Mouse (Mus musculus): Measurements from ENCODE around the gene Ces1b.

Ces1b gene

DNA sequence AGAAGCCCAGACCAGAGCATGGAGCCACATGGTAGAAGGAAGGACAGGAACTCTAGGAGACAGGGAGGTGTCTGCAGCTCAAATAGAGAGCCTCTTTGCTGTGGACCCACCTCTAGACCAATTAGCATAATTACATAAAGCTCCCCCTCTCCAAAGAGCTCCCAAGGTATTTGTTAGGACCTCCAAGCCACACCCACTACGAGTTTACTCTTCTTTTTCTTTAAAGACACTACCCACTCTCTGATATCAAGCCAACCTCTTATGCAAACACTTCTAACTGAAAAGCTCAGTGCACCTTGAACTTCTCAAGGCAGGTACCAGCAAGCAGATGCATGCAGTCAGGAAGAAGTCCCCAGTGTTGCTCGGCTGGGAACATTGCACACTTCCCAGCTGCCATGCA is at the start of gene Ces1b:
Gene Ces1b (minus strand): TSS at position 131 of the 400 bp plus-strand sequence.
- no peak for DNase-seq (ENCODE audit: extremely low spot score, low spot score)

DNA sequence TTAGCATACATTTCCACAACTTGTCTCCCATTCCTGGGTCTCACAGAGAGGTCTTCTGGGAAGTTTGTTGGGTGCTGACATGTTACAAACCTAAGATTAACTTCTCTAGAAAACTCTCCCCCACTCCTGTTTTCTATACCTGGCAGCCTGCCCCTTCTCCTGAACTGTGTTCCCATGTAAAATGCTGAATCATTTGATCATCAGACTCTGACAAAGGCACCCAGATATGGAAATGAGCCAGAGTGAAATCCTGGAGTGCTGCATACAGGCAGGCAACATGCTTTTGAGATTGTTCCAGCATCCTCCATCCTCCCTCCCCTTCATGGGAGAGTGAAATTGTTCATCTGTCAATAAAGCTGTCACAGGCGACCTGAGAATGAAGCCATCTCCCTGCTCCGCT is 46.7 kb upstream of the Ces1b start:
- no peak for DNase-seq (ENCODE audit: extremely low spot score, low spot score)

DNA sequence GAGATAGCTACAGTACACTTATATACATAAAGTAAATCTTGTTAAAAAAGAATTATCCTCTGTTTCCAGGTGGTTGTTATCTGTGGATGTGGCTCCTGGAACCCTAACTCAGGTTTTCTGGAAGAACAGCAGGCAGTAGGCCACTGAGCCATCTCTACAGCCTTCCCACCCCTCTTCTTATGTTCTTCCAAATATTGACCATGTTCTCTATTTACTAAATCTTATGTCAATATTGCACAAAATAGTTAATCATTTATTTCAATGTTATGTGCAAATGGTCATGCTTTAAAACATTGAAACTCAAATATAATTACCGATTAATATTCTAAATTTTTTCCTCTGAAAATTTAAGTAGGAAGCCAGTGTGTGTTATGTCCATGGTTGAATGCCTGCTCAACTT is 42.2 kb upstream of the Ces1b start:
- DNase-seq (ENCODE audit: extremely low spot score, low spot score): no peak

DNA sequence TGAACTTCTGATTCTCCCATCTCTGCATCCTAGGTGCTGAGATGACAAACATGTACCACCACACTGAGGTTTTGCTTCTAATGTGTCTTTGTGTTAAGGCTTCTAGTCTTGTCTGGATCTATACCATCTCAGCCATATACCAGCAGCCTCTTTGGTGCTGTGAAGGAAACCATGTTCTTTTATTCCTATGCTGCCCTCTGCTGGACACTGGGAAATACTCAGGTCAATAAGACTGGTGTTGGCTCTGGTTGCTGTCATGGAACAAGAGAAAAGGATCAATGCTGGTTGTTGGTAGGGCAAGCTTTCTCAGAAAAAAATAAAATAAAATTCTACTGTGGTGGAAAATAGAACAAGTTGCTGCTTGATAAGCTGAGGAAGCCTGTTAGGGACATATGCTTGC is 15.6 kb upstream of the Ces1b start:
- peak; percentile 41 for DNase-seq (ENCODE audit: extremely low spot score, low spot score)

DNA sequence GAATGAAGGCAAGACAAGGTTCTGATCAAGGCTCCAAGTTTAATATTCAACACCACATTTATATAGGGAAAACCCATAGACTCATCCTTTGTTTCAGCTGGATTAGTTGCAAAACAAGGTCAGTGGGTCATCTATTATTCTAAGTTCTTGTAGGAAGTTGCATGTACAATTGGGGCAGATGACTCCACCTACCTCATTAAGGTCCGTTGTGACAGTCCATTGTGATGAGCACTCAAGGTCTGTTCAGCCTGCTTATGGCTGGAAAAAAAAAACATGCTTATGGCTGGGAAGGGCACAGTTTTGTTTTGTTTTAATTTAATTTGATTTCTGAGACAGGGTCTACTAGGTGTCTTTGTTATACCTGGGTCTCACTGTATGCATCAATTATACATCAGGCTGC is 11.5 kb upstream of the Ces1b start:
- no peak for DNase-seq (ENCODE audit: extremely low spot score, low spot score)

DNA sequence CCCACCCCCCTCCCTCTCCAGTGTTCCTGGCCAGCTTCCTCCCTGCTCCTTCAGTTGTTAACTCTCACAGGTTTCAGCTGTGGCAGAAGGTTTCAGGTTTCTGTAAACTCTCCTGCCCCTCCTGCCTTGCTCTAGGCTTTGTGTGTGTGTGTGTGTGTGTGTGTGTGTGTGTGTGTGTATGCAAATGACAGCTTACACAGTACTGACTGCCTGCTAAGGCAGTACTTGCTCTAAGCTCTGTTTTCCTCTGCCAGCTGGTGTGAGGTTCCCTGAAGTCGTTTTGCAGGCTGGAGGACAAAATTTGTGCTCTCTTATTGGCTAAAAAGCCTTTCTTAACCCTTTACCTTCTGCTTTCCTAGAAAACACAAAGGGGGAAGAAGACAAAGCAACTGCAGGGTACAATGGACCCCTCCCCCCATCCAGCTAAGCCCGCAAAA is 8.9 kb upstream of the Ces1b start:
- peak; percentile 42 for DNase-seq (ENCODE audit: extremely low spot score, low spot score)

DNA sequence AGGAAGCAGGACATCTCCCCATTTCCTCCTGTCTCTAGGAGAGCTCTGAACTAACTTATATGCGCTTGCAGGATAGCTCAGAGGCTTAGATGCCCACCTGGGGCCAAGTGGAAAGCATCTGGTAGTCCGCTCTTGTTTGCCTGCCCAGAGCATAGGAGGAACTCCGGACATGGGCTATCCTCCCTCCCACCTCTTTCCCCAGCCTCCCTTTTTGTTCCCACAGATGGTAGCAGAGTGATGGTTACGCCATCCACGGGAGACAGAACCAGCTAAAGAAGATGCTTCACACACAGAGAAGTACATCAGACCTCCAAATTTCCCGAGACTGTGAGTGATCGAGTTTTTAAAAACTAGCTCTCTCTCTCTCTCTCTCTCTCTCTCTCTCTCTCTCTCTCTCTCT is 8.4 kb upstream of the Ces1b start:
- peak; percentile 13 for DNase-seq (ENCODE audit: extremely low spot score, low spot score)

DNA sequence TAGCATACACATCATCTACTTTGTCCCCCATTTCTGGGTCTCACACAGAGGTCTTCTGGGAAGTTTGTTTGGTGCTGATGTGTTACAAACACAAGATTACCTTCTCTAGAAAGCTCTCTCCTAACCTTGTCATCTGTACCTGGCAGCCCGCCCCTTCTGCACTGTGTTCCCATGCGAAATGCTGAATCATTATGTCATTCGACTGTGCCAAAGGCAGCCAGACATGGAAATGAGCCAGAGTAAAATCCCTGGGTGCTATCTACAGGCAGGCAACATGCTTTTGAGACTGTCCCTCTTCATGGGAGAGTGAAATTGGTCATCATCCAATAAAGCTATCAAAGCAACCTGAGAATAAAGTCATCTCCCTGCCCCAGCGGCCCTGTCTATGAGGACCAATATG is 4.6 kb downstream of the Ces1b start:
- no peak for DNase-seq (ENCODE audit: extremely low spot score, low spot score)

DNA sequence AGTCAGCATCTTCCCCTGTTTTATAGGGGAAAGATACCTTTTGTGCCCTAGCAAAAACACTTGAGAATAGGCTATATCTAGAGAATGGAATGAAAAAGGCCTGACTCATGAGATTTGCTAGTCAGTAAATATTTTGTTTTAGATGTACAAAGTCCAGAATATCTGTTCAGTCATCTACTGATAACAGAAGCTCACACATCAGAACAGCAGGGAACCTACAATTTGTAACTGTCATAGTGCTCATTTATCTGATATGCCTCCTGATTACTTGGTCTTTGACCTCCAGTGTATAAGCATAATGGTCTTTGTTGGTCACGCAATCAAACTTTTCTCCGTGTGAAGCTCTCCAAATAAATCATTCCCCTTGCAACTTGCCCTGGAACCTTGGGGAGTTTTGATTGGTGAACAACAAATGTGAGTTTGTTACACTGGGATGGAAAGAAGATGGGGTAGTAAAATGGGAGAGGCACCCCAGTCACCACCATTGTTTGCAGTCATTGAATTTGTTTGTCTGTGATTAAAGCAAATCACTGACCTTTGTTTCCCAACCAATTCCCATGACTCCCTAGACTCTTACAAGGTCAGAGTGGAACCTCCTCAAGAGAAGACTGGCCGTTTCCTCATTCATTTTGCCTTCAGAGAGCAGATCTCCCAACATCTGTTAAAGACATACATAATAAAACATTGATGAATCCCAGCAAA is 16.2 kb downstream of the Ces1b start:
- no peak for DNase-seq (ENCODE audit: extremely low spot score, low spot score)

DNA sequence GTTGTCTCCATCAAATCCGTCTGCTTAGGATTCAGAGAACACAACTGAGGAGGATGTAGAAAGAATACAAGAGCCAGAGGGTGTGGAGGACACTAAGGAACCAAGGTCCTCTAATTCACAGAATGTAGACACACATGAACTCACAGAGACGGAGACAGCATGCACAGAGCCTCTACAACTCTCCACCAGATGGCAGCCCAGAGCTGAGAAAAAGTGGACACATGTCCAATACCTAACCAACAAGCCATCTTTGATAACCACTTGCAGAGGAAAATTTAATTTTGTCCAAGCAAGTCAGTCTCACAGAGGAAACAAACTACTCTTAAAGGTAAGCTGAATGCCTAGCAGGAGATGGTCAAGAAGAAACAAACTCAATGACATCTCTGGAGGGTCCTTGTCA is 20.6 kb downstream of the Ces1b start:
- DNase-seq (ENCODE audit: extremely low spot score, low spot score): peak; percentile 67

DNA sequence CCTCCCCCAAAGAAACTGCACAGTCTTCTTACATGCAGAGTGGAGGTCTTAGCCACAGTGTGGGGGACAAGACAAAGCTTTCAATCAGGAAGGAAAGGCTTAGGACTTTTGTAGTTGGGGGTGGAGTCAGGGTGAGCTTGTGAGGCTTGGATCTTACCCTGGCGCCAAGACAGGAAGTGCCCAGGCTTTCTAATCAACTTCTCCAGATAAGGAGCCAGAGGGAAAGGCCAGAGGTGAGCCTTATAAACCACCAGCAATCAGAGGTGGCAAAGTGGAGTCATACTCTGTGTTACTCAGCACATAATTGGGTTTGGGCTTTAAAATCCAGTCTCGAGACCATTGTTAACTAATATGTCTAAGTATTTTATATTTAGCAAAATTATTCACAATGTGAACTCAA is 24.6 kb downstream of the Ces1b start:
- DNase-seq (ENCODE audit: extremely low spot score, low spot score): no peak

DNA sequence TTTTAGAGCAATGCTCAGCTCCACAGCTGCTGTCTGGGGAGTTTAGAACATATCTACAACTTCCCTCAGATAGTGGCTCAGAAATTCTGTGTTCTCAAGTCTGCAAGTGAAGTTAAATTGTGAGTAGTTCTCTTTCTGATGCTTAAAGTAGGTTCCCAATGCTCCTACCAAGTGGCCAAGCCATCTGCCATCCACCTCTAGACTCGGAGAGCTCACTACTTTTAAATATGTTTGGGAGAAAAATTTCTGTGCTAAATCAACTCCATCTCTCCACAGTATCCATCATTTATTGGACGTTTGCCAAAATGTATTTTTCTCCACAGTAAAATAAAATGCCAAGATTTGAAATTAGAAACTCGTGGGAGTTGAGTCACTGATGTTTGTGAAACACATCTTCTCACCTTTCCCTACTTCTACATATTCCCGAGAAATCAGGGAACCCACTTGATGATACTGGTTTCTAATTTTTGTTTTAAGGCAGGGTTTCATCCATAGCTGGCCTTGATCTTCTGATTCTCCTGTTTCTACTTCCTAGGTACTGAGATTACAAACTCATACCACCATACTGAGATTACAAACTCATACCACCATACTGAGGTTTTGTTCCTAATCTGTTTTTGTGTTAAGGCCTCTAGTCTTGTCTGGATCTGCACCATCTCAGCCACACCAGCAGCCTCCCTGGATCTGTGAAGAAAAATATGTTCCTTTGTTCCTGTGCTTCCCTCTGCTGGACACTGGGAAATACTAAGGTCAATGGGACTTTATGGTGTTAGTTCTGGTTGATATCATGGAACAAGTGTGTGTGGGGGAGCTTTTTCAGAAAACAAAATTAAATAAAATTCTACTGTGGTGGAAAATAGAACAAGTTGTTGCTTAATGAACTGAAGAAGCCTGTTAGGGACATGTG is 31.1 kb downstream of the Ces1b start:
- no peak for DNase-seq (ENCODE audit: extremely low spot score, low spot score)

DNA sequence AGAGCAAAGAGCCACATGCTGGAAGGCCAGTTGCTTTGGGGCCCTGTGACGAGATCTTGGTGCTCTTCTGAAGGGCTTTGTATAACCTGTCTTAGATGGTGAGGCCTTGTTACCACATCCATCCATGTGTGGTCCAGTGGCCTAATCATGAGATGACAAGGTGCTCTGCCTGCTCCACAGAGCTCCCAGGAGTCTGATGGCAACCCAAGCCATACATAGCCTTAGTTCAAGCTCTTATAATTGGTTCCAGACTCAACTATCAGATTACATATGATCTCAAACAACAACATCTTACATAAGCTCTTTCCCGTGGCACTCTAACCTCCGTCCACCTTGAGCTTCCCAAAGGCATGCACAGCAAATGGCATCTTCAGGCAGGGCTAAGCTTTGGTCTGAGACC is 31.7 kb downstream of the Ces1b start, which contains the start of gene Ces1a:
Gene Ces1a (minus strand): TSS at position 101 of the 400 bp plus-strand sequence.
- no peak for DNase-seq (ENCODE audit: extremely low spot score, low spot score)

DNA sequence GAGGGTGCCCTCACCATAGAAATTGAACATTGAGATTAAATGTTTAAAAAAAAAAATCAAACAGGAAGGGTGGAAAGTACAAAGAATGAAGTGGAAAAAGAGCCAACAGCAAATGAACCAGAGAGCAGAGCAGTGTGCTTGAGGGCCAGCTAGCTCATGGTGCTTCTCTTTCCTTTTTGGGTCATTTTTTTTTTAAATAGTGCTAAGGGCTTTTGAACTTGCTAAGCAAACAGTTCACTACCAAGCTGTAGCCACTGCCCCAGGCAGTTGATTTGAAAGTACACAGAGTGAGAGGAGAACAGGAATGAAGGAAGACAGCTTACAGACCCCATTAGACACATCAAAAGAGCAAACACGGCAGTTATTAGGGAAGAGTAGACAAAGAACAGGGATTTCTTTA is 36.7 kb downstream of the Ces1b start:
- DNase-seq (ENCODE audit: extremely low spot score, low spot score): no peak

DNA sequence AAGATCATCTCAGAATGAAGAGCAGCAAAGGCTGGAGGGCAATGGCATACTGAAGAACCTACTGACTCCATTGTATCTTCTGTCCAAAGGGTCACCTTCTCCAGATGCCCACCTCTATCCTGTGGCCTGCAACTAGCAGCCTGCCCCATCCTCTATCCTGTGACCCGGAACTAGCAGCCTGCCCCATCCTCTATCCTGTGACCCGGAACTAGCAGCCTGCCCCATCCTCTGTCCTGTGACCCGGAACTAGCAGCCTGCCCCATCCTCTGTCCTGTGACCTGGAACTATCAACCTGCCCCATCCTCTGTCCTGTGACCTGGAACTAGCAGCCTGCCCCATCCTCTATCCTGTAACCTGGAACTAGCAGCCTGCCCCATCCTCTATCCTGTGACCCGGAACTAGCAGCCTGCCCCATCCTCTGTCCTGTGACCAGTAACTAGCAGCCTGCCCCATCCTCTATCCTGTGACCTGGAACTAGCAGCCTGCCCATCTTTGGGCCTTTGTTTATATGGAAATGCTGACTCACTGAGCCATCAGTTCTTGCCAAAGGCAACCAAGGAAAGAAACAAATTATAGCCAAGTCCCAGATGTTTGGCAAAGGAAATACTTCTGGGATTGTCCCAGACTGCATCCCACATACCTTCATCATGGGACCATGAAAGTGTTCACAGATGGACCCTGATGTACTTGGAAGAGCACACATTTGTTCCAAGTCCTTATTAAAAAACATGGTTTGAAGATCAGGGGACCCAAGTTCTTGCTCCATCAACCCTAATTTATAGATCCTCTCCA is 38.8 kb downstream of the Ces1b start:
- DNase-seq (ENCODE audit: extremely low spot score, low spot score): no peak

DNA sequence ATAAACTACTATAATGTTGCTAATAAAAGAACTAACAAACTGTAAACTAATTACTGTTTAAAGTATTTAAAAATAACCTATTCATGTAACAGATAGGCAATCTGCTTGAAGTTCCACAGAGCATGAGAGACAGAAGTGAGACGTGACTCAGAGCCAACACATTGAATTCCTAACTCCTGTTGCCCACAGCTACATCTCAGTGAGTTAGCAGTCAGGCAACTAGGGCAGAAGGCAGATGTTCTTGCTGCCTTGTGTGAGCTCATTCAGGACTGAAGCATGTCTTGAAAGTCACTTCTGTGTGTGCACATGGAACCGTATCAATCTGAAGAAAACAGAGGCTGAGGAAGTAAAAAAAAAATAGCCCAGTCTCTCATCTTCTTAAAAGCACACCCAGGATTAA is 39.6 kb downstream of the Ces1b start:
- no peak for DNase-seq (ENCODE audit: extremely low spot score, low spot score)

DNA sequence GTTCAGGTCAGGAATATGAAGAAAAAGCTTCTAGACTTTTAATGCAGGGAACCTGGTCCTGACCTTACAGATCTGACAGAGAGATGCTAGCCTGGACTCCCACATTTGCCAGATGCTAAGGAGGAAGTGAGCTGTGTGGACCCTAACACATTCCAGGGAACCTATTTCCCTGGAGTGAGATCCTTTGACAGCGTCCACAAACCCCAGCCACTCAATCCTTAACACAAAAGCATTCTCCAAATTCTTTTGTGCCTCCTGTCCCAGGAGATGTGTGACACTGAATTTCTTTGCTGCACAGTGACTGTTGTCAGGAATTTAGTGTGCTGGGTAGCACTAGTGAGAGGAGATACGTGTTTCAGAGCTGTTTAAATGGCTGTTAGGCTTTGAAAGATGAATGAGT is 41.0 kb downstream of the Ces1b start:
- DNase-seq (ENCODE audit: extremely low spot score, low spot score): no peak

DNA sequence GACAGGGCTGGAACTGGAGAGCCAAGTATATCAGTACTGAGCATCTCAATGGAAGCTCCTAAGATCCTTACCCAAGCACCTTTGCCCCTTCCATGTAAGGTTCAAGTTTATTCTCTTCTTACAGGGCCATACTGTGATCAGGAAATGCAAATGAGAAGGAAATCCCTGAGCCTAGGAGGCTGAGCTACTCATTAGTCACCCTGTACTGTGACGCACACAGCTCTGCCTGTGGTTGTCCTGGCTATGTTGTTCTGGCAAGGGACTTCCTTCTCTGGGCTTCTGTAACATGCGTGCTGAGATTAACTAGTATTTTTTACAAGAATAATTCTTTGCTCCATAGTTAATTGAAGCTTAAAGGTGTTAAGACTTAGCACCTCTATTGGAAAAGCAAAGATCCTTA is 49.2 kb downstream of the Ces1b start:
- DNase-seq (ENCODE audit: extremely low spot score, low spot score): no peak

DNA sequence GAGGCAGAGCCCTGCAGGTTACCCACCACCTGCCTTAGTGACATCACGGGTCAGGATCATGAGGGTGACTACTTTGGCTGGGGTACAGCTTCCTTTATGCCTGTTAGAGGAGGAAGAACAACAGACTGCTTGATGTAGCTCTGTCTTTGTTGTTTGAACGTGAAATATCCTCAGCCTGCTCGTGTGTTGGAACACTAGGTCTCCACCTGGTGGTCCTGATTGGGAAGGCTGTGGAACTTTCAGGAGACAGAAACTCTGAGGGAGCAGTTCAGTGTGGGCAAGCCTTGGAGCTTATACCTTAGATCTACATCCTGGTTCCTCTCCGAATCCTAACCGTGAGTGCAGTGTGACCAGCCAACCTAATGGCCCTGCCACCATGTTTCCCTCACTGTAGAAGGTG is 58.1 kb downstream of the Ces1b start:
- no peak for DNase-seq (ENCODE audit: extremely low spot score, low spot score)

DNA sequence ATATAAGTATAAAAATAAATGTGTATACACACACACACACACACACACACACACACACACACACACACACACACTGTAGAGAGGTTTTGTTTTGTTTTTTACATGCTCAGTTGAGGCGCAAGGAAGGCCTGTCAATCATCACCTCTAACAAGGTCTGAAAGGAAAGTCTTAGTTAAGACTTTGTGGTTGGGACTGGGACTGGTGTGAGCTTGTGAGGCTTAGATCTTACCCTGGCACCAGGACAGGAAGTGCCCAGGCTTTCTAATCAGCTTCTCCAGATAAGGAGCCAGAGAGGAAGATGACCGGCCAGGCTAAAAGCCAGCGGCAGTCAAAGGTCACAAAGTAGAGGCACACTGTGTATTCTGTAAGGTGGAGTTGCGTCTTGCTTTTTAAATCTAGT is 65.5 kb downstream of the Ces1b start:
- DNase-seq (ENCODE audit: extremely low spot score, low spot score): no peak

DNA sequence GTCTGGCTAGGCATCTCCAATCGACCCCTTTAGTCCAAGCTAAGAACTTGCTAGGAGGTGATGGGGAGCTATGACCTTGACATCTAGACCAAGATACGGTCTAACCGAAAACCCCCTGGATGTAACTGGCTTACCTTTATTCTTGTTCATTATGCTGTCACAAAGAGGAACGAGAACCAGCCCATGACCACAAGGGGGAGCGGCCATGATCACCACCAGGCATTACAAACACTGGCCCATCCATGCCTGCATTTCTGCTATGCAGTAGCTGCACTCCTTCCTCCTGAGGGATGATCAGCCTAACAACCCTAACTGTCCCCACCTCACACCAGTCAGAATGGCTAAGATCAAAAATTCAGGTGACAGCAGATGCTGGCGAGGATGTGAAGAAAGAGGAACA is 67.6 kb downstream of the Ces1b start:
- no peak for DNase-seq (ENCODE audit: extremely low spot score, low spot score)

DNA sequence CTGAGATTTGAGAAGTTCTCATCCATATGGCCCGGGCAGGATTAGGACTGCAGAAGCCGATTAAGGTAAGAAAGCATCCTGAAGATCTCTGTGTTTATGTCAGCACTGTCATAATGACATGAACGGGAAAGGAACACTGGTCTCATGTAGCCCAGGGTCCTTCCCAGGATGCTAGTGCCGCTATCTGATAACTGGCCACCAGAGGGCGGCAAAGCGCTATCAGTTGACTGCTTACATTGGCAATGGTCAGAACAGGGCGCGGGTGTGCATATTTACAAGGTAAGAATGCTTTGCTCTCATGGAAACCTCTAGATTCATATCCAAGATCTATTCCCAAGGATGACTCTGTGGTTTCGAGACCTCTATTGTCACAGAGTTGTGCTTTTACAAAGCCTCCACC is 68.4 kb downstream of the Ces1b start:
- peak; percentile 89 for DNase-seq (ENCODE audit: extremely low spot score, low spot score)

Measured in neural tube, embryonic 10.5 days (tissue).